Mouse (Mus musculus) ES-Bruce4 (cell line): ENCODE measurements around the gene Slc38a3.
A peak's percentile ranks its signal among the peaks of the same experiment; 100 is the strongest.

Experiments
- CTCF ChIP-seq: IDR thresholded peaks from one replicate; pipeline ENCODE4 v1.8.1; 2011; ENCODE audit warnings: low read depth, low read length
- EP300 ChIP-seq: IDR thresholded peaks from 2 replicates; pipeline ENCODE4 v1.6.1; 2011; ENCODE audit warnings: low read depth, low read length; ENCODE audit not compliant: insufficient read depth
- POLR2A ChIP-seq: IDR thresholded peaks from one replicate; pipeline ENCODE4 v1.8.1; 2011; ENCODE audit warnings: low read length; ENCODE audit not compliant: insufficient read depth

- TF ChIP-seq CTCF (peak; percentile 86), POLR2A (no peak), EP300 (peak; percentile 64; the same call in 1 of the 2 replicates)
Measured at GRCm38 (mm10) chr9:107644495-107645152, 24.7 kb downstream of the Slc38a3 start.
